Mouse (Mus musculus): ENCODE measurements around the gene Camk2b.

GRCm38 (mm10) chr11:6018218-6019010 is 47.7 kb downstream of the Camk2b start:
- TF ChIP-seq CTCF (IDR thresholded peaks at IDR 0.05; ENCODE audit: low read depth, low read length), result no peak
- TF ChIP-seq TAL1 (conservative IDR thresholded peaks at IDR 0.05; ENCODE audit: low read depth, low read length), result no peak
- no peak for TF ChIP-seq GATA1 (IDR thresholded peaks at IDR 0.05; ENCODE audit: borderline replicate concordance, low read length)
- no peak for TF ChIP-seq GATA2 (IDR thresholded peaks at IDR 0.05; ENCODE audit: borderline replicate concordance, low read depth, low read length)
- no peak for TF ChIP-seq POLR2AphosphoS5 (IDR thresholded peaks at IDR 0.05; ENCODE audit: insufficient replicate concordance, low read depth, low read length)
